Mouse (Mus musculus): ENCODE measurements around the gene Mlst8. TPM values are rescaled to one million over a fixed set of nuclear protein-coding genes. Genes with fewer than 3 reads are reported as not detected.

Gene Mlst8
- polyA plus RNA-seq, 1 experiment from 2014 or later, result 17.8 TPM

Other genes with a start within 250 kb of the Mlst8 start
- gene Ccnf, start 227.6 kb downstream of the Mlst8 start, polyA plus RNA-seq (2016; fragmentation: Nextera tagmentation; extraction: Ambion mirVana), result 49.4 and 55.8 TPM in 2 replicates
- not detected in 2 replicates for gene Abca17, start 128.0 kb downstream of the Mlst8 start, polyA plus RNA-seq (2016; fragmentation: Nextera tagmentation; extraction: Ambion mirVana)
- gene Abca3, start 127.1 kb downstream of the Mlst8 start, polyA plus RNA-seq (2016; fragmentation: Nextera tagmentation; extraction: Ambion mirVana), result 9.4 and 9.7 TPM in 2 replicates
- 246 and 247 TPM in 2 replicates for gene Rnps1, start 64.5 kb downstream of the Mlst8 start, polyA plus RNA-seq (2016; fragmentation: Nextera tagmentation; extraction: Ambion mirVana)
- gene Eci1, start 52.4 kb downstream of the Mlst8 start, polyA plus RNA-seq (2016; fragmentation: Nextera tagmentation; extraction: Ambion mirVana), result 209 and 215 TPM in 2 replicates
- gene Dnase1l2, start 36.0 kb downstream of the Mlst8 start, polyA plus RNA-seq (2016; fragmentation: Nextera tagmentation; extraction: Ambion mirVana), result 2.3 and 2.4 TPM in 2 replicates
- 22.2 and 22.5 TPM in 2 replicates for gene E4f1, start 8.8 kb downstream of the Mlst8 start, polyA plus RNA-seq (2016; fragmentation: Nextera tagmentation; extraction: Ambion mirVana)
- 71.9 and 73.7 TPM in 2 replicates for gene Pgp, start 8.7 kb downstream of the Mlst8 start, polyA plus RNA-seq (2016; fragmentation: Nextera tagmentation; extraction: Ambion mirVana)
- not detected in 2 replicates for gene Bricd5, start 5.2 kb downstream of the Mlst8 start, polyA plus RNA-seq (2016; fragmentation: Nextera tagmentation; extraction: Ambion mirVana)
- 0.64 and 0.77 TPM in 2 replicates for gene Caskin1, start 9.5 kb upstream of the Mlst8 start, polyA plus RNA-seq (2016; fragmentation: Nextera tagmentation; extraction: Ambion mirVana)
- 71.8 and 81.4 TPM in 2 replicates for gene Traf7, start 48.9 kb upstream of the Mlst8 start, polyA plus RNA-seq (2016; fragmentation: Nextera tagmentation; extraction: Ambion mirVana)
- 1.2 TPM in 2 replicates for gene Rab26, start 55.1 kb upstream of the Mlst8 start, polyA plus RNA-seq (2016; fragmentation: Nextera tagmentation; extraction: Ambion mirVana)
- 18.1 and 18.9 TPM in 2 replicates for gene Pkd1, start 70.8 kb upstream of the Mlst8 start, polyA plus RNA-seq (2016; fragmentation: Nextera tagmentation; extraction: Ambion mirVana)
- 66.5 and 74.6 TPM in 2 replicates for gene Tsc2, start 153.6 kb upstream of the Mlst8 start, polyA plus RNA-seq (2016; fragmentation: Nextera tagmentation; extraction: Ambion mirVana)
- 7.8 and 8.3 TPM in 2 replicates for gene Nthl1, start 153.6 kb upstream of the Mlst8 start, polyA plus RNA-seq (2016; fragmentation: Nextera tagmentation; extraction: Ambion mirVana)
- 56.6 and 59.7 TPM in 2 replicates for gene Slc9a3r2, start 171.2 kb upstream of the Mlst8 start, polyA plus RNA-seq (2016; fragmentation: Nextera tagmentation; extraction: Ambion mirVana)
- gene Npw, start 179.4 kb upstream of the Mlst8 start, polyA plus RNA-seq (2016; fragmentation: Nextera tagmentation; extraction: Ambion mirVana), result not detected in 2 replicates
- 20.1 and 21.2 TPM in 2 replicates for gene Zfp598, start 190.6 kb upstream of the Mlst8 start, polyA plus RNA-seq (2016; fragmentation: Nextera tagmentation; extraction: Ambion mirVana)
- gene Syngr3, start 210.9 kb upstream of the Mlst8 start, polyA plus RNA-seq (2016; fragmentation: Nextera tagmentation; extraction: Ambion mirVana), result 0.68 and 1.0 TPM in 2 replicates
- gene Gfer, start 217.1 kb upstream of the Mlst8 start, polyA plus RNA-seq (2016; fragmentation: Nextera tagmentation; extraction: Ambion mirVana), result 34.0 and 37.8 TPM in 2 replicates
- 1.3 and 1.8 TPM in 2 replicates for gene Noxo1, start 217.2 kb upstream of the Mlst8 start, polyA plus RNA-seq (2016; fragmentation: Nextera tagmentation; extraction: Ambion mirVana)
- 45.9 and 49.5 TPM in 2 replicates for gene Tbl3, start 228.6 kb upstream of the Mlst8 start, polyA plus RNA-seq (2016; fragmentation: Nextera tagmentation; extraction: Ambion mirVana)
- not detected in 2 replicates for gene Rnf151, start 239.0 kb upstream of the Mlst8 start, polyA plus RNA-seq (2016; fragmentation: Nextera tagmentation; extraction: Ambion mirVana)
- 810 and 828 TPM in 2 replicates for gene Rps2, start 239.0 kb upstream of the Mlst8 start, polyA plus RNA-seq (2016; fragmentation: Nextera tagmentation; extraction: Ambion mirVana)
- gene Ndufb10, start 245.4 kb upstream of the Mlst8 start, polyA plus RNA-seq (2016; fragmentation: Nextera tagmentation; extraction: Ambion mirVana), result 351 and 363 TPM in 2 replicates
- 0.34 and 0.76 TPM in 2 replicates for gene Rpl3l, start 248.7 kb upstream of the Mlst8 start, polyA plus RNA-seq (2016; fragmentation: Nextera tagmentation; extraction: Ambion mirVana)

Measured in heart, embryonic 12.5 days (tissue).